Mouse (Mus musculus): ENCODE measurements around the gene Errfi1. TPM values are rescaled to one million over a fixed set of nuclear protein-coding genes. Genes with fewer than 3 reads are reported as not detected.
A peak's percentile ranks its signal among the peaks of the same experiment; 100 is the strongest.

Errfi1 gene
- polyA plus RNA-seq, 1 experiment from 2014 or later = 20.3 TPM

DNA sequence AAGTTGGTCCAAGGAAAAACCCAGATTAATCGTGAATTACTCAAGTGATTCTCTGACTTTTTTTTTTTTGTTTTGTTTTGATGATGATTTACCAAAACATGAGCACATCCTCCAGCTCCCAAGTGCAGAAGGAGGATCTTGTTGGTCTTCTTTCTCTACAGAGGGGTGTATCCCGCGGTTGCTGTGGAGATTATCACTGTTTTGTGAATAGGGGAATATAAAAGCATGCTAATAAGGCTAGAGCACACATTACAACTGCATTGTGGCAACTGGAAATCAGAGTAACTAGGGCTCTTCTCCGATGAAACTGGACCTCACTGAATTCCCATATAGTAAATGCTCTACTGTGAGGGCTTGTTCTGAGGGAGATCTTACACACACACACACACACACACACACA is 1.2 kb upstream of the Errfi1 start:
- H3K4me1 ChIP-seq (replicated peaks; ENCODE audit: control insufficient read depth, insufficient read depth, low read length) = peaks cover 3% of the 10 kb centered on the region
- 76% methylated on average over 4 of the region's 4 CpGs for WGBS
- H3K9me3 ChIP-seq (ENCODE audit: control insufficient read depth, low read length) = no peaks in the 10 kb centered on the region
- H3K4me2 ChIP-seq (ENCODE audit: low read depth, low read length, severe bottlenecking) = no peak overlapping the region
- H3K27me3 ChIP-seq (ENCODE audit: control insufficient read depth, insufficient read depth, low read length) = peaks cover 2% of the 10 kb centered on the region; the same call in 1 of the 2 replicates
- H3K4me3 ChIP-seq (ENCODE audit: low read depth, low read length) = no peak overlapping the region
- H3K36me3 ChIP-seq (ENCODE audit: control insufficient read depth, insufficient read depth, low read length) = no peaks in the 10 kb centered on the region
- DNase-seq (ENCODE audit: low spot score) (no peak), ATAC-seq (replicated peaks; ENCODE audit: low FRiP score) (no peak)
- H3K27ac ChIP-seq (ENCODE audit: low read depth, low read length) = no peak overlapping the region
- no peak overlapping the region for H3K9ac ChIP-seq (ENCODE audit: low read length)

- peak overlapping the region; percentile 88 for H3K9ac ChIP-seq (ENCODE audit: low read length)
- under 1% methylated on average over 59 of the region's 59 CpGs for WGBS
- peak; percentile 97 for ATAC-seq (replicated peaks; ENCODE audit: low FRiP score)
Measured at GRCm38 (mm10) chr4:150854839-150855246, 1.1 kb downstream of the Errfi1 start.

DNA sequence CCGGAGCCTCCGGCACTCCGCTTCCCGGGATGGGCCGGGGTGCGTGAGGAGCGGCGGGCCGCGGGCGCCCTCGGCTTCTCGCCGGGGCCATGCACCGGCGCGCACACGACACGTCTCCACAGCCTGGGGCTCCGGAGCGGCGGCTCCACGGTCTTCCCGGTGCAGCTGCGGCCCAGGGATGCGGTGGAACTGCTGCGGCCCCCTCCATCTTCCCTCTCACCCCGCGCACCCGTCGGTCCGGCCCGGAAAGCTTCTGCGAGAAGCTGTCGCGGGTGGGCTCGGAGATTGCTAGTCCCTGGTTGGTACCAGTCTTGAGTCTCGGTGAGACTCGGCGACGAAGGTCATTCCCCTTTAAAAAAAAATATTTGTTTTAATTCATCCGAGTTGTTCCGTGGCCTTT is 1.6 kb downstream of the Errfi1 start:
- no peaks in the 10 kb centered on the region for H3K36me3 ChIP-seq (ENCODE audit: control insufficient read depth, insufficient read depth, low read length)
- H3K9ac ChIP-seq (ENCODE audit: low read length) = peak overlapping the region; percentile 88
- DNase-seq (ENCODE audit: low spot score) (no peak), ATAC-seq (replicated peaks; ENCODE audit: low FRiP score) (peak; percentile 76; the same call in 1 of the 2 replicates)
- peak overlapping the region; percentile 96 for H3K27ac ChIP-seq (ENCODE audit: low read depth, low read length)
- H3K4me2 ChIP-seq (ENCODE audit: low read depth, low read length, severe bottlenecking) = peak overlapping the region; percentile 57
- under 1% methylated on average over 33 of the region's 43 CpGs for WGBS
- peak overlapping the region; percentile 63 for H3K4me3 ChIP-seq (ENCODE audit: low read depth, low read length)
- H3K4me1 ChIP-seq (replicated peaks; ENCODE audit: control insufficient read depth, insufficient read depth, low read length) = peaks cover 3% of the 10 kb centered on the region
- peaks cover 2% of the 10 kb centered on the region; the same call in 1 of the 2 replicates for H3K27me3 ChIP-seq (ENCODE audit: control insufficient read depth, insufficient read depth, low read length)
- no peaks in the 10 kb centered on the region for H3K9me3 ChIP-seq (ENCODE audit: control insufficient read depth, low read length)

More at GRCm38 (mm10) chr4:150854839-150855246, 1.1 kb downstream of the Errfi1 start:
- Histone ChIP-seq H3K27ac (ENCODE audit: low read depth, low read length) (peak overlapping the region; percentile 96), H3K27me3 (ENCODE audit: control insufficient read depth, insufficient read depth, low read length) (peaks cover 2% of the 10 kb centered on the region; the same call in 1 of the 2 replicates), H3K4me3 (ENCODE audit: low read depth, low read length) (peak overlapping the region; percentile 63), H3K36me3 (ENCODE audit: control insufficient read depth, insufficient read depth, low read length) (no peaks in the 10 kb centered on the region), H3K4me2 (ENCODE audit: low read depth, low read length, severe bottlenecking) (peak overlapping the region; percentile 57), H3K4me1 (replicated peaks; ENCODE audit: control insufficient read depth, insufficient read depth, low read length) (peaks cover 3% of the 10 kb centered on the region), H3K9me3 (ENCODE audit: control insufficient read depth, low read length) (no peaks in the 10 kb centered on the region)
- DNase-seq (ENCODE audit: low spot score) = peak; percentile 99

DNA sequence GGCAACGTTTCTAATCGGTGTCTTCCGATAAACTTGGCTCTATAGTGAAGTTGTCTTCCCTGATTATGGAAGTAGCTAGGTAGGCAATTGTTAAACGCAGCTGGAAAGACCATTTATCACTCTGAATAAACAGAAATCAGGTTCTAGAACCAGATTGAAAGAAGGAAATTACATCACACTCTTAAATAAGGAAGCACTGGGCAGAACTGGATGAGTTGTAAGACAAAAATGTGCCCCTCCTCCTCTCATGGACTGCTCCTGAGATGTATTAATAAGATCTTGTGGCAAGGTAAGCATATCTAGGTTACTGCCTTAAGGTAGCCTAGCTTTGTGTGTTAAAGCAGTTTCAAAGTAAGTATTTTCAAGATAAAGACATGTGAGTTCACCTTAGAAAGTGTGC is 6.8 kb downstream of the Errfi1 start:
- DNase-seq (ENCODE audit: low spot score) (no peak), ATAC-seq (replicated peaks; ENCODE audit: low FRiP score) (no peak)
- H3K27ac ChIP-seq (ENCODE audit: low read depth, low read length) = no peak overlapping the region
- H3K4me2 ChIP-seq (ENCODE audit: low read depth, low read length, severe bottlenecking) = no peak overlapping the region
- WGBS = 94% methylated on average over 4 of the region's 4 CpGs
- H3K4me3 ChIP-seq (ENCODE audit: low read depth, low read length) = no peak overlapping the region
- H3K4me1 ChIP-seq (replicated peaks; ENCODE audit: control insufficient read depth, insufficient read depth, low read length) = 0 out of 2 replicates have a peak, but pooled peaks cover 2% of the 10 kb centered on the region
- H3K9me3 ChIP-seq (ENCODE audit: control insufficient read depth, low read length) = no peaks in the 10 kb centered on the region
- no peak overlapping the region for H3K9ac ChIP-seq (ENCODE audit: low read length)
- no peaks in the 10 kb centered on the region for H3K36me3 ChIP-seq (ENCODE audit: control insufficient read depth, insufficient read depth, low read length)
- no peaks in the 10 kb centered on the region for H3K27me3 ChIP-seq (ENCODE audit: control insufficient read depth, insufficient read depth, low read length)

DNA sequence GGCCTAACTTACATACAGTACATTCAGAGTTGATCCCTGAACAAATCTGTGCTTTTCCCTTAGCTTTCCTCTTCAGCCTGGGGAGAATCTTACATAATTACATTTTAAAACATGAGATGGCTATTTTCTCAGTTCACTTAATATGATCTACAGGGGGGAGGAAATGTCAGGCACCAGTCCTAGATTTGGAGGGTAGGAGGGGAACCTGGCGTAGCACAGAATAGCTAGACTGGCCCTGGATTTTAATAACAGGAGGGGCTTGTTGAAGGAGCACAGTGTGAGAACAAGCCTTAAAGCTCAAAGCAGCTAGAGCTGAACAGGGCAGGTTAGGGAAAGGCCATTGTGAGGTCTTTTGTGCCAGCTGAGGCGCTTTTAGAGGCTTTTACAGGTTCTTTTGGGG is 7.4 kb downstream of the Errfi1 start:
- H3K27me3 ChIP-seq (ENCODE audit: control insufficient read depth, insufficient read depth, low read length) = no peaks in the 10 kb centered on the region
- DNase-seq (ENCODE audit: low spot score) = no peak
- H3K4me3 ChIP-seq (ENCODE audit: low read depth, low read length) = no peak overlapping the region
- no peak overlapping the region for H3K9ac ChIP-seq (ENCODE audit: low read length)
- 33% methylated on average over 2 of the region's 2 CpGs for WGBS
- H3K27ac ChIP-seq (ENCODE audit: low read depth, low read length) = no peak overlapping the region
- H3K9me3 ChIP-seq (ENCODE audit: control insufficient read depth, low read length) = no peaks in the 10 kb centered on the region
- no peak for ATAC-seq (replicated peaks; ENCODE audit: low FRiP score)
- no peak overlapping the region for H3K4me2 ChIP-seq (ENCODE audit: low read depth, low read length, severe bottlenecking)
- H3K36me3 ChIP-seq (ENCODE audit: control insufficient read depth, insufficient read depth, low read length) = no peaks in the 10 kb centered on the region; the same call in 1 of the 2 replicates
- H3K4me1 ChIP-seq (replicated peaks; ENCODE audit: control insufficient read depth, insufficient read depth, low read length) = 0 out of 2 replicates have a peak, but pooled peaks cover 2% of the 10 kb centered on the region

DNA sequence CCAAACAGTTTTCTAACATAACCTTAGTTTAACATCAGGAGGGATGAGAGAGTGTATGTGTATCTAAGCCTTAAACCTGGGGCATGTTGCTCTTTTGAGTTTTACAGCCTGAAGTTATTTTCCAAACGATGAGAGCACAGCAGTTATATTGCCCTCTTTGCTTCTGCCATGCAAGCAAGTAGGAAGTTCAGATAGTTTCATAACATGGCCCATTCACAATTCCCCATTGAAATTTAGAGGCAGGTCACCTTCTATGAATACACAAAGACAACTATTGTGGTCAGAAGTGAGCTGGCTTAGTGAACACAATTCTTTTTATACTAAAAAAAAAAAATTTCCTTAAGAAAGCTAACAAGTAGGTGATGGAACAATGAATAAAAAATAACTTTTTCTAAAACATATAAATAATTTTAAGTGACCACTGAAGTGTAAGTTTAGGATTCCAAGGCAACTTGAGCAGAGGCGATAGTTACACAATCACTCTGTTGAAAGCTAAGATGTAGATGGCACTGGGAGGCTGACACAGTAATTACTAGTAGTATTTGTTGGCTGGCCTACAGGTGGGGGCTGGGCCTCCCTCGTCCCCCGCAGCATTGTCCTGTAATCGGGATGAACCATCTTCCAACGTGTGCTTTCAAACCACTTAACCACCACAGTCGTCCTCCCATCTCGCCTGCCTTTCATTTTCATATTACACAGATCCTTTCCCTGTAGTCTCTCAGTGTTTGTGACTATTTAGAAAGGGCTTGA is 9.1 kb downstream of the Errfi1 start:
- H3K4me1 ChIP-seq (replicated peaks; ENCODE audit: control insufficient read depth, insufficient read depth, low read length) = 0 out of 2 replicates have a peak, but pooled peaks cover 2% of the 10 kb centered on the region
- no peaks in the 10 kb centered on the region; the same call in none of the 2 replicates for H3K36me3 ChIP-seq (ENCODE audit: control insufficient read depth, insufficient read depth, low read length)
- no peak overlapping the region for H3K4me3 ChIP-seq (ENCODE audit: low read depth, low read length)
- no peaks in the 10 kb centered on the region for H3K9me3 ChIP-seq (ENCODE audit: control insufficient read depth, low read length)
- H3K4me2 ChIP-seq (ENCODE audit: low read depth, low read length, severe bottlenecking) = no peak overlapping the region
- no peak overlapping the region for H3K9ac ChIP-seq (ENCODE audit: low read length)
- DNase-seq (ENCODE audit: low spot score) = no peak
- no peaks in the 10 kb centered on the region for H3K27me3 ChIP-seq (ENCODE audit: control insufficient read depth, insufficient read depth, low read length)
- 49% methylated on average over 8 of the region's 8 CpGs for WGBS
- ATAC-seq (replicated peaks; ENCODE audit: low FRiP score) = no peak
- no peak overlapping the region for H3K27ac ChIP-seq (ENCODE audit: low read depth, low read length)

- no peaks in the 10 kb centered on the region; the same call in none of the 2 replicates for H3K36me3 ChIP-seq (ENCODE audit: control insufficient read depth, insufficient read depth, low read length)
- no peak overlapping the region for H3K4me2 ChIP-seq (ENCODE audit: low read depth, low read length, severe bottlenecking)
- H3K4me1 ChIP-seq (replicated peaks; ENCODE audit: control insufficient read depth, insufficient read depth, low read length) = 0 out of 2 replicates have a peak, but pooled peaks cover 2% of the 10 kb centered on the region
- no peak overlapping the region for H3K4me3 ChIP-seq (ENCODE audit: low read depth, low read length)
- no peaks in the 10 kb centered on the region for H3K27me3 ChIP-seq (ENCODE audit: control insufficient read depth, insufficient read depth, low read length)
- DNase-seq (ENCODE audit: low spot score) = no peak
- no peak overlapping the region for H3K27ac ChIP-seq (ENCODE audit: low read depth, low read length)
- no peaks in the 10 kb centered on the region for H3K9me3 ChIP-seq (ENCODE audit: control insufficient read depth, low read length)
- no peak for ATAC-seq (replicated peaks; ENCODE audit: low FRiP score)
- no peak overlapping the region for H3K9ac ChIP-seq (ENCODE audit: low read length)
Measured at GRCm38 (mm10) chr4:150865371-150865770, 11.7 kb downstream of the Errfi1 start.

DNA sequence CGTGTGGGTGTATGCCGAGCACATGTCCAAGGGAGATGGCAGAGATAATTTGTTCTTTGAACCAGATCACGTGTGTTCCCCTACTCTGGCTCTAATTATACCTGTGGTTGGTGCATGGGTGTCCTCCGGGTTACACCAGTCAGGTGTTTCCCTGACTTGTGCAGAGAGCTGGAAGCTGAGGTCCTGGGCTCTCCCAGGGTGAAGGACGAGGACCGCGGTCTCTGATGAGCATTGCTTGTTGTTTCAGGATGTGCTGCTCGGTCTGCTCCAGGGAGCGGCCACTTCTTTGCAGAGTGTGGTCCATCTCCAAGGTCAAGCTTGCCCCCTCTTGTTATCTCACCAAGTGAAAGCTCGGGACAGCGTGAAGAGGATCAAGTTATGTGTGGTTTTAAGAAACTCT is 12.3 kb downstream of the Errfi1 start:
- Histone ChIP-seq H3K4me2 (ENCODE audit: low read depth, low read length, severe bottlenecking) (no peak overlapping the region), H3K36me3 (ENCODE audit: control insufficient read depth, insufficient read depth, low read length) (no peaks in the 10 kb centered on the region; the same call in none of the 2 replicates), H3K4me3 (ENCODE audit: low read depth, low read length) (no peak overlapping the region), H3K27me3 (ENCODE audit: control insufficient read depth, insufficient read depth, low read length) (no peaks in the 10 kb centered on the region), H3K27ac (ENCODE audit: low read depth, low read length) (no peak overlapping the region), H3K9me3 (ENCODE audit: control insufficient read depth, low read length) (no peaks in the 10 kb centered on the region), H3K4me1 (replicated peaks; ENCODE audit: control insufficient read depth, insufficient read depth, low read length) (0 out of 2 replicates have a peak, but pooled peaks cover 2% of the 10 kb centered on the region), H3K9ac (ENCODE audit: low read length) (no peak overlapping the region)
- ATAC-seq (replicated peaks; ENCODE audit: low FRiP score) (no peak), DNase-seq (ENCODE audit: low spot score) (no peak)
- whole genome bisulfite sequencing = 96% methylated on average over 11 of the region's 11 CpGs
